Mouse (Mus musculus) cerebellum, postnatal 10 days (tissue): ENCODE measurements at regions not wholly inside any gene's neighbourhood (a gene's known extent, or its start where the extent isn't known, plus 50 kb on each side); places are given as distances from the start of the nearest gene placed in this dataset.

Source experiments
- DNase-seq, 2 experiments: peaks; one replicate each; pipeline ENCODE4 v3.0.0; 2021; ENCODE audit warnings: mixed read lengths in 2 of 2

DNA sequence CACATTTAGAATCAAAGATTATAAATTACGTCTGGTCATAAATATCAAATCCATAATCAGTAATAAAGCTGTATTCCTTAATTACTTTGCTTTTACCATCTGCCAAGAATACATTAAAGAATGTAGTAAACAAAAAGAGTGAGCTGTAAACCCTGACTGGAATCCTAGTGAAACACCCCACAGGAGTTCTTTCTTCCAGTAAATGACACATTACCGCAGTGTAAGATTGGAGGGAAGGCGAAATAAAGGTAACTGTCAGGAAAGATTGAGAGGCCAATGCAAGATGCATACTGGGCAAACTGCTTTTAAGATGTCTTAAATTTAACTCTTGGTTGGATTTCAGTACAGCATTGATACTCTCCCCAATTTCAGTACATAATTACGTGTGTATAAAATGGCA is 772.0 kb downstream of the Hace1 start:
- DNase-seq: no peak

GRCm38 (mm10) chr10:46350196-46350595 is 772.6 kb downstream of the Hace1 start:
- peak; percentile 18 to 23 for DNase-seq

- no peak for DNase-seq
Observed at GRCm38 (mm10) chr10:46356775-46357174, 779.1 kb downstream of the Hace1 start.

- DNase-seq: no peak
Observed at GRCm38 (mm10) chr10:46373715-46374475, 796.3 kb downstream of the Hace1 start.

DNA sequence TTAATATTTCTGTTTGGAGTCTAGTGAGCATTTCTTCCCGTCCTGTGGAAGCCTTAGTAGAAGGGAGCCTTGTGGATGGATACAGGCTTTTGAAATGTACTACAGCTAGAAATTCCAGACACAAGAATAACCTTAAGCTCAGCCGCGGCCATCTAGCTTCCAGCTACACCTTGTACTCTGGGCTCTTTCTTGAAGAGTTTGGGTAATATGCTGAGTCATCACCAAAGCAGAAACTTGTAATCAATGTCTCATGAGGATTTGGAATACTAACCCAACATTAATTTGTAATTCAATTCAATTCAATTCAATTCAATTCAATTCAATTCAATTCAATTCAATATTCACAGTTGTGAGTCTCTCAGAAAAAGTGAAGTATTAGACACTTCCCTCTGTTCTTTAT is 797.0 kb downstream of the Hace1 start:
- no peak for DNase-seq

DNA sequence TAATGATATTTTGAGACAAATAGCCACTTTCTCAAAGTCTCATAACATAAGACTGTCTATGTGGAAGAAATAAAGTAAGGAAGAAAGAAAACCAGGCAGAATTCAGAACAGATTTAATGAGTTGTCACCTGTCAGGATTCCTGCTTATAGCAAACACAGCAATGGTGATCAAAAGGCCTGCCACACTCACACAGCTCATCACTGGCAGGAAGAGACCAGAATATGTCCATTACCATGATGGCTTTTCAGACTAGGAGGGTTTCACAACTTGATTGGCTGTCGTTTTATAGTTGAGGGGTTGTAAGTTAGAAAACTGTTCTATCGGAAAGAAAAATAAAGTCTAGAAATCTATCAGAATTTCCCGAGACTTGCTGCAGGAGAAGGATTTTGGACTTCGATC is 819.5 kb downstream of the Hace1 start:
- no peak for DNase-seq

DNA sequence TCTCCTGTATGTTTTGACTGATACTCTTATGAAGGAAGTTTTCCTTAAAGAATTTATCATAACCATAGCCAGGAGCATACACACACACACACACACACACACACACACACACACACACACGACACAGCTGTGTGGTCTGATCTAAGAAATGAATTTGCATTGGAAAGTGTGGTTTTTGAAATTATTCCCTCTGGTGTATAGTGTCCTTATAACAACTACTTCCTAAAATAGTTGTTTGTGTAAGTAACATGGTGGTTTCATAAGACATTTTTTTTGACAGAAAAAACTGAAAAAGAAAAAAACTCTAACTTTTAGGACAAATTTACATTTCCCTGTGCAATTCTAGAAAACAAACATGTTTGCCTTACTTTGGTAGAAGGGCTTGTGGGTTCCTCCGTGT is 826.3 kb downstream of the Hace1 start:
- DNase-seq: no peak
